Mouse (Mus musculus): ENCODE measurements around the gene Zfp541. TPM values are rescaled to one million over a fixed set of nuclear protein-coding genes. Genes with fewer than 3 reads are reported as not detected.

The Zfp541 gene
- polyA plus RNA-seq, 1 experiment from 2014 or later, result 0.05 TPM

DNA sequence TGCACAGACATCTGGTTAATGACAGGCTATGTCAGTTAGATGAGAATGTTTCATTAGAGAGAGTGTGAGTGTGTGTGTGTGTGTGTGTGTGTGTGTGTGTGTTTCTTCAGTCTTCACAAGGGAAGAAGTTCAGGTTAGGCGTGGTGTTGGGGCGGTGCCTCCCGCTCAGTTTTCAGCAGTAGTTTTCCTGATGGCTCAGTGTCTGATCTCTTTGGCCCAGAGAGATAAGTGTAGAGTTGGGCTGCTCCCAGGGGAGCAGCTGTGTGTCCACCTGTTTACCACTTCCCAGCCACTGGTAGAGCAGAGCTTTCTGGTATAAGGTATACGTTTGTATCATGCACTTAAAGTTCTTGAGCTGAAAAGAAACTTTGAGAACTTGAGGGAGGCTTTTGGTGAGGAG, 38.3 kb downstream of the Zfp541 start:
- Histone ChIP-seq H3K36me3 (ENCODE audit: control insufficient read depth, insufficient read depth, low read length) (peaks cover 2% of the 10 kb centered on the region; the same call in 1 of the 2 replicates), H3K4me3 (ENCODE audit: low read depth, low read length) (no peak overlapping the region), H3K4me2 (replicated peaks; ENCODE audit: low read depth) (0 out of 2 replicates have a peak overlapping the region, but pooled peaks have one; percentile 23), H3K27ac (replicated peaks) (no peak overlapping the region), H3K27me3 (ENCODE audit: control insufficient read depth, insufficient read depth, low read length) (no peaks in the 10 kb centered on the region), H3K9me3 (ENCODE audit: control insufficient read depth, low read length) (no peaks in the 10 kb centered on the region), H3K4me1 (replicated peaks; ENCODE audit: control insufficient read depth, insufficient read depth) (no peaks in the 10 kb centered on the region), H3K9ac (ENCODE audit: low read length) (peak overlapping the region; percentile 19; the same call in 1 of the 2 replicates)
- 60% methylated on average over 4 of the region's 4 CpGs for WGBS
- no peak for DNase-seq (ENCODE audit: low spot score)
- TF ChIP-seq EP300 (optimal IDR thresholded peaks at IDR 0.05) (no peak), CTCF (IDR thresholded peaks at IDR 0.05; ENCODE audit: low read depth) (no peak)
- ATAC-seq (ENCODE audit: low FRiP score, low TSS enrichment), result no peak

DNA sequence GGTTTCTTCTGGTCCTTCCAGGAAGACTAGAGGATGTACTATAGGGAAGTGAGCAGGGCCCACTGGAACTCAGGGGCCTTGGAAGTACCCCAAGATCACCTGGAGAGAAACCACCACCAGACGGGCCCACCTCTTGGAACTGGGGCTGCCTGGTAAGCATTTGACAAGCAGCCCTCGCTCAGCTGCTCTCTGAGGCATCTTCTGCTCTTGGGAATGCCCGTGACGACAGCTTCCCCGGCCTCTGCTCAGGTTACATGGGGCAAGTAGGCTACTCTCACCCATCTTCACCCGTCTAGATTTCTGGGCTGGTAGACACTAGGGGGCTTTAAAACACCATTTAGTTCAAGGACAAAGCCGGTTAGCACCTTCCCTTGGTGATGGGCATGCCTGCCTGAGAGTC, 39.5 kb downstream of the Zfp541 start:
- Histone ChIP-seq H3K27ac (replicated peaks) (no peak overlapping the region), H3K27me3 (ENCODE audit: control insufficient read depth, insufficient read depth, low read length) (no peaks in the 10 kb centered on the region), H3K4me3 (ENCODE audit: low read depth, low read length) (no peak overlapping the region), H3K9ac (ENCODE audit: low read length) (no peak overlapping the region), H3K4me1 (replicated peaks; ENCODE audit: control insufficient read depth, insufficient read depth) (no peaks in the 10 kb centered on the region), H3K4me2 (replicated peaks; ENCODE audit: low read depth) (no peak overlapping the region), H3K9me3 (ENCODE audit: control insufficient read depth, low read length) (no peaks in the 10 kb centered on the region), H3K36me3 (ENCODE audit: control insufficient read depth, insufficient read depth, low read length) (peaks cover 2% of the 10 kb centered on the region; the same call in 1 of the 2 replicates)
- DNase-seq (ENCODE audit: low spot score) (no peak), ATAC-seq (ENCODE audit: low FRiP score, low TSS enrichment) (no peak)
- TF ChIP-seq EP300 (optimal IDR thresholded peaks at IDR 0.05) (no peak), CTCF (IDR thresholded peaks at IDR 0.05; ENCODE audit: low read depth) (no peak)
- WGBS, result 70% methylated on average over 7 of the region's 7 CpGs

GRCm38 (mm10) chr7:16101726-16102475, 40.3 kb downstream of the Zfp541 start:
- Histone ChIP-seq H3K9me3 (ENCODE audit: control insufficient read depth, low read length) (no peaks in the 10 kb centered on the region), H3K36me3 (ENCODE audit: control insufficient read depth, insufficient read depth, low read length) (peaks cover 2% of the 10 kb centered on the region; the same call in 1 of the 2 replicates), H3K4me1 (replicated peaks; ENCODE audit: control insufficient read depth, insufficient read depth) (no peaks in the 10 kb centered on the region), H3K4me2 (replicated peaks; ENCODE audit: low read depth) (no peak overlapping the region), H3K27me3 (ENCODE audit: control insufficient read depth, insufficient read depth, low read length) (no peaks in the 10 kb centered on the region), H3K27ac (replicated peaks) (no peak overlapping the region), H3K9ac (ENCODE audit: low read length) (no peak overlapping the region), H3K4me3 (ENCODE audit: low read depth, low read length) (no peak overlapping the region)
- 63% methylated on average over 15 of the region's 15 CpGs for WGBS
- DNase-seq (ENCODE audit: low spot score) (no peak), ATAC-seq (ENCODE audit: low FRiP score, low TSS enrichment) (no peak)
- TF ChIP-seq CTCF (IDR thresholded peaks at IDR 0.05; ENCODE audit: low read depth) (no peak), EP300 (optimal IDR thresholded peaks at IDR 0.05) (no peak)

- no peaks in the 10 kb centered on the region for H3K27me3 ChIP-seq (ENCODE audit: control insufficient read depth, insufficient read depth, low read length)
- DNase-seq (ENCODE audit: low spot score), result no peak
- no peaks in the 10 kb centered on the region for H3K4me1 ChIP-seq (replicated peaks; ENCODE audit: control insufficient read depth, insufficient read depth)
- no peak for ATAC-seq (ENCODE audit: low FRiP score, low TSS enrichment)
- no peak overlapping the region for H3K4me3 ChIP-seq (ENCODE audit: low read depth, low read length)
- peaks cover 6% of the 10 kb centered on the region for H3K36me3 ChIP-seq (ENCODE audit: control insufficient read depth, insufficient read depth, low read length)
- H3K9me3 ChIP-seq (ENCODE audit: control insufficient read depth, low read length), result no peaks in the 10 kb centered on the region
- no peak overlapping the region for H3K4me2 ChIP-seq (replicated peaks; ENCODE audit: low read depth)
- no peak overlapping the region for H3K9ac ChIP-seq (ENCODE audit: low read length)
- H3K27ac ChIP-seq (replicated peaks), result no peak overlapping the region
- TF ChIP-seq CTCF (IDR thresholded peaks at IDR 0.05; ENCODE audit: low read depth), result no peak
- no peak for TF ChIP-seq EP300 (optimal IDR thresholded peaks at IDR 0.05)
- 81% methylated on average over 5 of the region's 5 CpGs for WGBS
Observed at GRCm38 (mm10) chr7:16102686-16103226, 41.1 kb downstream of the Zfp541 start.

- no peak overlapping the region for H3K4me2 ChIP-seq (replicated peaks; ENCODE audit: low read depth)
- H3K4me3 ChIP-seq (ENCODE audit: low read depth, low read length), result no peak overlapping the region
- H3K9me3 ChIP-seq (ENCODE audit: control insufficient read depth, low read length), result no peaks in the 10 kb centered on the region
- H3K36me3 ChIP-seq (ENCODE audit: control insufficient read depth, insufficient read depth, low read length), result peaks cover 16% of the 10 kb centered on the region
- no peaks in the 10 kb centered on the region for H3K4me1 ChIP-seq (replicated peaks; ENCODE audit: control insufficient read depth, insufficient read depth)
- no peak for DNase-seq (ENCODE audit: low spot score)
- no peak overlapping the region; the same call in 1 of the 2 replicates for H3K9ac ChIP-seq (ENCODE audit: low read length)
- TF ChIP-seq CTCF (IDR thresholded peaks at IDR 0.05; ENCODE audit: low read depth) (no peak), EP300 (optimal IDR thresholded peaks at IDR 0.05) (no peak)
- 75% methylated on average over 6 of the region's 6 CpGs for WGBS
- H3K27me3 ChIP-seq (ENCODE audit: control insufficient read depth, insufficient read depth, low read length), result no peaks in the 10 kb centered on the region
- H3K27ac ChIP-seq (replicated peaks), result no peak overlapping the region
- peak; percentile 21; the same call in 1 of the 2 replicates for ATAC-seq (ENCODE audit: low FRiP score, low TSS enrichment)
Observed at GRCm38 (mm10) chr7:16103760-16104159, 42.1 kb downstream of the Zfp541 start.

Data from stomach, postnatal 0 days (tissue).